In genomic region chr10:66931505-66931904, GRCm38 (mm10) we compare ENCODE assay signal across 11 mouse cellular contexts.
DNase-seq lines count a peak whose midpoint lies in the region; ATAC-seq and TF ChIP-seq lines count a peak whose summit lies in the region.
"Had no signal": no experiment of that assay in that cellular context is flagged by ENCODE, and none has a peak within 500 bp of the region (broad histone marks: within the 10 kb centered on the region; RNA-seq: fewer than 3 reads in every experiment).

No protein-coding gene starts in this region.

- no peaks in the 10 kb centered on the region for H3K9me3 ChIP-seq in intestine, embryonic 16.5 days (ENCODE audit: control insufficient read depth, low read length)
- H3K9me3 ChIP-seq: hindbrain, embryonic 15.5 days; midbrain, embryonic 10.5 days had no signal

- no peak overlapping the region for H3K4me2 ChIP-seq in intestine, embryonic 16.5 days (ENCODE audit: low read depth, low read length)
- H3K4me2 ChIP-seq: hindbrain, embryonic 15.5 days had no signal

- peaks cover 3% of the 10 kb centered on the region for H3K4me1 ChIP-seq in lung, adult 2 months (ENCODE audit: control insufficient read depth, insufficient read depth, low read length)
- peaks cover 14% of the 10 kb centered on the region for H3K4me1 ChIP-seq in intestine, embryonic 16.5 days (ENCODE audit: control insufficient read depth, insufficient read depth, low read length)
- H3K4me1 ChIP-seq: hindbrain, embryonic 15.5 days had no signal

- no peak for TF ChIP-seq CTCF in lung, adult 2 months (IDR thresholded peaks at IDR 0.05; ENCODE audit: insufficient read depth, low read length)

- ATAC-seq in megakaryocyte progenitor cell, adult 5-6 weeks (replicated peaks; ENCODE audit: poor library complexity), result 0 out of 2 replicates have a peak, but pooled peaks have one; percentile 24
- ATAC-seq in intestine, embryonic 16.5 days, result no peak

- H3K27ac ChIP-seq in intestine, embryonic 16.5 days (ENCODE audit: low read length), result no peak overlapping the region
- H3K27ac ChIP-seq: hindbrain, embryonic 15.5 days; midbrain, embryonic 10.5 days had no signal

- H3K9ac ChIP-seq in intestine, embryonic 16.5 days (ENCODE audit: low read depth, low read length), result no peak overlapping the region
- H3K9ac ChIP-seq: hindbrain, embryonic 15.5 days had no signal

- intact Hi-C loops in gastrocnemius, postnatal 14 days (cut with DNase I; ENCODE audit: low total_unique reads), result no loop called here

- H3K36me3 ChIP-seq in intestine, embryonic 16.5 days (ENCODE audit: control insufficient read depth, insufficient read depth, low read length), result no peaks in the 10 kb centered on the region
- H3K36me3 ChIP-seq: hindbrain, embryonic 15.5 days; midbrain, embryonic 10.5 days had no signal

- H3K27me3 ChIP-seq in intestine, embryonic 16.5 days (replicated peaks; ENCODE audit: control insufficient read depth, insufficient read depth, low read length), result no peaks in the 10 kb centered on the region
- H3K27me3 ChIP-seq: hindbrain, embryonic 15.5 days had no signal

- H3K4me3 ChIP-seq in lung, adult 2 months (replicated peaks; ENCODE audit: extremely low read depth, low read depth, low read length), result no peak overlapping the region
- H3K4me3 ChIP-seq in intestine, embryonic 16.5 days (ENCODE audit: low read length), result no peak overlapping the region
- H3K4me3 ChIP-seq: hindbrain, embryonic 15.5 days; midbrain, embryonic 10.5 days had no signal

- DNase-seq in lung, adult 18-20 months, result peak; percentile 45 to 52
- no peak for DNase-seq in lung, adult 2 months
- DNase-seq in gastrocnemius, postnatal 14 days, result peak; percentile 71
- DNase-seq in kidney, adult 9 months, result peak; percentile 72
- DNase-seq in cerebellum, adult 9-10 months, result no peak
- DNase-seq: cerebellum, adult 2 months; right cerebral cortex, adult 18-20 months had no signal

- WGBS in lung, adult 2 months, result 65% methylated on average over 7 of the region's 7 CpGs
- 65% methylated on average over 7 of the region's 7 CpGs for WGBS in intestine, embryonic 16.5 days

- no peak for TF ChIP-seq POLR2A in lung, adult 2 months (IDR thresholded peaks at IDR 0.05; ENCODE audit: borderline replicate concordance, extremely low read depth, low read depth, low read length)

Comparison
In these comparisons a context has a peak if more than half of its experiments do, and no peak if none do; other contexts are left out.
1. DNase-seq: peak in lung, adult 18-20 months (2 of 2), gastrocnemius, postnatal 14 days (single experiment) and kidney, adult 9 months (single experiment); none in lung, adult 2 months (single experiment) and cerebellum, adult 9-10 months (single experiment).